ENCODE assay signal across 8 mouse cellular contexts in genomic region chr3:88510421-88511289, GRCm38 (mm10). TPM values are rescaled to one million over a fixed set of nuclear protein-coding genes. Genes with fewer than 3 reads are reported as not detected.
DNase-seq lines count a peak whose midpoint lies in the region; ATAC-seq and TF ChIP-seq lines count a peak whose summit lies in the region.

No protein-coding gene starts in this region.

- no peaks in the 10 kb centered on the region for H3K9me3 ChIP-seq in embryonic facial prominence, embryonic 11.5 days (replicated peaks; ENCODE audit: control insufficient read depth, low read length)
- H3K9me3 ChIP-seq in intestine, embryonic 14.5 days (ENCODE audit: control insufficient read depth, low read length) = no peaks in the 10 kb centered on the region
- no peaks in the 10 kb centered on the region for H3K9me3 ChIP-seq in neural tube, embryonic 12.5 days

- H3K36me3 ChIP-seq in embryonic facial prominence, embryonic 11.5 days (replicated peaks; ENCODE audit: control insufficient read depth, insufficient read depth, low read depth, low read length) = no peaks in the 10 kb centered on the region
- H3K36me3 ChIP-seq in intestine, embryonic 14.5 days (ENCODE audit: control insufficient read depth, insufficient read depth, low read length) = no peaks in the 10 kb centered on the region
- no peaks in the 10 kb centered on the region for H3K36me3 ChIP-seq in neural tube, embryonic 12.5 days

- ATAC-seq in embryonic facial prominence, embryonic 11.5 days (replicated peaks; ENCODE audit: insufficient number of reproducible peaks, low FRiP score, low TSS enrichment, low read depth) = no peak
- ATAC-seq in intestine, embryonic 14.5 days (replicated peaks; ENCODE audit: low FRiP score, low TSS enrichment, low read depth) = no peak
- peak; percentile 10; the same call in 1 of the 2 replicates for ATAC-seq in neural tube, embryonic 12.5 days (ENCODE audit: low FRiP score, low read depth)

- TF ChIP-seq CTCF in layer of hippocampus, adult 2 months (conservative IDR thresholded peaks at IDR 0.05) = no peak

- no peaks in the 10 kb centered on the region for H3K27me3 ChIP-seq in embryonic facial prominence, embryonic 11.5 days (ENCODE audit: control insufficient read depth, insufficient read depth, low read length)
- no peaks in the 10 kb centered on the region for H3K27me3 ChIP-seq in intestine, embryonic 14.5 days (replicated peaks; ENCODE audit: control insufficient read depth, insufficient read depth, low read length)
- 0 out of 2 replicates have a peak, but pooled peaks cover 2% of the 10 kb centered on the region for H3K27me3 ChIP-seq in neural tube, embryonic 12.5 days (replicated peaks)

- H3K4me1 ChIP-seq in embryonic facial prominence, embryonic 11.5 days (ENCODE audit: control insufficient read depth, insufficient read depth, low read length) = peaks cover 9% of the 10 kb centered on the region
- peaks cover 22% of the 10 kb centered on the region for H3K4me1 ChIP-seq in intestine, embryonic 14.5 days (replicated peaks; ENCODE audit: control insufficient read depth, insufficient read depth, low read length)
- H3K4me1 ChIP-seq in neural tube, embryonic 12.5 days = peaks cover 29% of the 10 kb centered on the region

- no peak for DNase-seq in layer of hippocampus, adult 2 months (ENCODE audit: low spot score in 2 of 2)
- no peak for DNase-seq in layer of hippocampus, postnatal 14 days (ENCODE audit: low spot score in 2 of 2)
- DNase-seq in embryonic facial prominence, embryonic 11.5 days (ENCODE audit: low spot score) = no peak
- no peak for DNase-seq in intestine, embryonic 14.5 days (ENCODE audit: low spot score)
- DNase-seq in yolk sac, embryonic 10.5 days (ENCODE audit: low spot score) = no peak
- no peak for DNase-seq in gastrocnemius, adult 18-20 months (ENCODE audit: low spot score)
- DNase-seq in kidney, postnatal 4 days = no peak

- peak overlapping the region; percentile 57 for H3K4me2 ChIP-seq in embryonic facial prominence, embryonic 11.5 days (ENCODE audit: low read depth, low read length)
- peak overlapping the region; percentile 62 for H3K4me2 ChIP-seq in intestine, embryonic 14.5 days (ENCODE audit: low read length)
- peak overlapping the region; percentile 57 for H3K4me2 ChIP-seq in neural tube, embryonic 12.5 days (replicated peaks)

- peak overlapping the region; percentile 51 for H3K9ac ChIP-seq in embryonic facial prominence, embryonic 11.5 days (replicated peaks; ENCODE audit: low read length)
- peak overlapping the region; percentile 54 for H3K9ac ChIP-seq in intestine, embryonic 14.5 days (ENCODE audit: low read length)
- H3K9ac ChIP-seq in neural tube, embryonic 12.5 days = peak overlapping the region; percentile 41; the same call in 1 of the 2 replicates

- peak overlapping the region; percentile 55 for H3K4me3 ChIP-seq in layer of hippocampus, adult 2 months
- peak overlapping the region; percentile 29 for H3K4me3 ChIP-seq in embryonic facial prominence, embryonic 11.5 days (ENCODE audit: low read depth, low read length)
- peak overlapping the region; percentile 43 for H3K4me3 ChIP-seq in intestine, embryonic 14.5 days (ENCODE audit: low read depth, low read length)
- no peak overlapping the region for H3K4me3 ChIP-seq in neural tube, embryonic 12.5 days

- WGBS in embryonic facial prominence, embryonic 11.5 days = 50% methylated on average over 13 of the region's 13 CpGs
- WGBS in intestine, embryonic 14.5 days = 45% methylated on average over 13 of the region's 13 CpGs
- WGBS in neural tube, embryonic 12.5 days = 53% methylated on average over 13 of the region's 13 CpGs

- peak overlapping the region; percentile 77 for H3K27ac ChIP-seq in layer of hippocampus, adult 2 months
- H3K27ac ChIP-seq in embryonic facial prominence, embryonic 11.5 days (replicated peaks; ENCODE audit: low read depth, low read length) = peak overlapping the region; percentile 63
- H3K27ac ChIP-seq in intestine, embryonic 14.5 days (ENCODE audit: low read depth) = peak overlapping the region; percentile 94
- H3K27ac ChIP-seq in neural tube, embryonic 12.5 days = peak overlapping the region; percentile 42

RNA-seq across cellular contexts. Expression of gene Lmna, which starts 0.9 kb away (rescaled TPM):
- total RNA-seq in layer of hippocampus, adult 2 months (2021) = 10 to 100 TPM; 34.6 to 36.1 TPM
- total RNA-seq in layer of hippocampus, postnatal 14 days (2021) = 10 to 100 TPM; 42.0 to 49.3 TPM
- 28.7 and 30.5 TPM in 2 replicates for polyA plus RNA-seq in embryonic facial prominence, embryonic 11.5 days (2014; fragmentation: Nextera tagmentation; extraction: Ambion mirVana)
- 86.0 and 96.0 TPM in 2 replicates for polyA plus RNA-seq in intestine, embryonic 14.5 days (2014; fragmentation: Nextera tagmentation; extraction: Ambion mirVana)
- 27.6 and 27.9 TPM in 2 replicates for polyA plus RNA-seq in neural tube, embryonic 12.5 days (2016; fragmentation: Nextera tagmentation; extraction: Ambion mirVana)
- total RNA-seq in gastrocnemius, adult 18-20 months (2021) = 10 to 100 TPM; 68.3 to 89.6 TPM

RNA-seq across cellular contexts. Expression of gene Mex3a, which starts 21.5 kb away (rescaled TPM):
- 1 to 10 TPM; 2.8 to 3.7 TPM for total RNA-seq in layer of hippocampus, adult 2 months (2021)
- 10 to 100 TPM in 1 of 2 experiments, 1 to 10 TPM in 1; 9.0 to 10.7 TPM for total RNA-seq in layer of hippocampus, postnatal 14 days (2021)
- polyA plus RNA-seq in embryonic facial prominence, embryonic 11.5 days (2014; fragmentation: Nextera tagmentation; extraction: Ambion mirVana) = 40.1 and 41.0 TPM in 2 replicates
- polyA plus RNA-seq in intestine, embryonic 14.5 days (2014; fragmentation: Nextera tagmentation; extraction: Ambion mirVana) = 19.8 and 23.8 TPM in 2 replicates
- 41.9 and 43.3 TPM in 2 replicates for polyA plus RNA-seq in neural tube, embryonic 12.5 days (2016; fragmentation: Nextera tagmentation; extraction: Ambion mirVana)
- total RNA-seq in gastrocnemius, adult 18-20 months (2021) = under 1 TPM; 0.17 to 0.18 TPM

RNA-seq across cellular contexts. Expression of gene Rab25, which starts 37.4 kb away (rescaled TPM):
- total RNA-seq in layer of hippocampus, adult 2 months (2021) = not detected
- not detected for total RNA-seq in layer of hippocampus, postnatal 14 days (2021)
- polyA plus RNA-seq in embryonic facial prominence, embryonic 11.5 days (2014; fragmentation: Nextera tagmentation; extraction: Ambion mirVana) = 3.7 and 4.0 TPM in 2 replicates
- 55.6 and 56.9 TPM in 2 replicates for polyA plus RNA-seq in intestine, embryonic 14.5 days (2014; fragmentation: Nextera tagmentation; extraction: Ambion mirVana)
- polyA plus RNA-seq in neural tube, embryonic 12.5 days (2016; fragmentation: Nextera tagmentation; extraction: Ambion mirVana) = 0.29 and 0.57 TPM in 2 replicates
- total RNA-seq in gastrocnemius, adult 18-20 months (2021) = not detected

RNA-seq across cellular contexts. Expression of gene Lamtor2, which starts 42.2 kb away (rescaled TPM):
- total RNA-seq in layer of hippocampus, adult 2 months (2021) = 100 to 1,000 TPM in 1 of 2 experiments, 10 to 100 TPM in 1; 96.0 to 106 TPM
- 100 to 1,000 TPM in 1 of 2 experiments, 10 to 100 TPM in 1; 96.1 to 113 TPM for total RNA-seq in layer of hippocampus, postnatal 14 days (2021)
- 77.4 and 82.0 TPM in 2 replicates for polyA plus RNA-seq in embryonic facial prominence, embryonic 11.5 days (2014; fragmentation: Nextera tagmentation; extraction: Ambion mirVana)
- polyA plus RNA-seq in intestine, embryonic 14.5 days (2014; fragmentation: Nextera tagmentation; extraction: Ambion mirVana) = 98.9 and 102 TPM in 2 replicates
- polyA plus RNA-seq in neural tube, embryonic 12.5 days (2016; fragmentation: Nextera tagmentation; extraction: Ambion mirVana) = 143 and 145 TPM in 2 replicates
- 10 to 100 TPM; 90.8 to 95.9 TPM for total RNA-seq in gastrocnemius, adult 18-20 months (2021)

RNA-seq across cellular contexts. Expression of gene Ubqln4, which starts 42.9 kb away (rescaled TPM):
- 100 to 1,000 TPM; 110 to 116 TPM for total RNA-seq in layer of hippocampus, adult 2 months (2021)
- 10 to 100 TPM; 77.3 to 81.8 TPM for total RNA-seq in layer of hippocampus, postnatal 14 days (2021)
- polyA plus RNA-seq in embryonic facial prominence, embryonic 11.5 days (2014; fragmentation: Nextera tagmentation; extraction: Ambion mirVana) = 62.1 and 73.3 TPM in 2 replicates
- polyA plus RNA-seq in intestine, embryonic 14.5 days (2014; fragmentation: Nextera tagmentation; extraction: Ambion mirVana) = 59.0 and 60.8 TPM in 2 replicates
- polyA plus RNA-seq in neural tube, embryonic 12.5 days (2016; fragmentation: Nextera tagmentation; extraction: Ambion mirVana) = 60.0 and 61.6 TPM in 2 replicates
- 10 to 100 TPM; 86.3 to 89.9 TPM for total RNA-seq in gastrocnemius, adult 18-20 months (2021)

Comparison
In these comparisons a context has a peak if more than half of its experiments do, and no peak if none do; other contexts are left out.
1. H3K27ac ChIP-seq: peak in every context shown above with its lines; median percentile 94 in intestine, embryonic 14.5 days; 77 in layer of hippocampus, adult 2 months; 63 in embryonic facial prominence, embryonic 11.5 days; 42 in neural tube, embryonic 12.5 days.